Mouse (Mus musculus) heart, postnatal 10 days (tissue): ENCODE data around the gene Exoc8. TPM values are rescaled to one million over a fixed set of nuclear protein-coding genes. Genes with fewer than 3 reads are reported as not detected.

Experiments used
- DNase-seq, 2 experiments: peaks; one replicate each; pipeline ENCODE4 v3.0.0; 2021
- intact Hi-C: fragments of 180-260 bp; cut with DNase I; formaldehyde crosslinking; loops from one replicate; pipeline ENCODE4 v1.15.1; 2025
- total RNA-seq, 2 experiments: library from RNA; stranded (reverse); gene quantifications; 2 replicates each; pipeline ENCODE4 v1.2.3; 2021

The Exoc8 gene
- total RNA-seq, 2 experiments from 2014 or later = 19.5 to 20.5 TPM

DNA sequence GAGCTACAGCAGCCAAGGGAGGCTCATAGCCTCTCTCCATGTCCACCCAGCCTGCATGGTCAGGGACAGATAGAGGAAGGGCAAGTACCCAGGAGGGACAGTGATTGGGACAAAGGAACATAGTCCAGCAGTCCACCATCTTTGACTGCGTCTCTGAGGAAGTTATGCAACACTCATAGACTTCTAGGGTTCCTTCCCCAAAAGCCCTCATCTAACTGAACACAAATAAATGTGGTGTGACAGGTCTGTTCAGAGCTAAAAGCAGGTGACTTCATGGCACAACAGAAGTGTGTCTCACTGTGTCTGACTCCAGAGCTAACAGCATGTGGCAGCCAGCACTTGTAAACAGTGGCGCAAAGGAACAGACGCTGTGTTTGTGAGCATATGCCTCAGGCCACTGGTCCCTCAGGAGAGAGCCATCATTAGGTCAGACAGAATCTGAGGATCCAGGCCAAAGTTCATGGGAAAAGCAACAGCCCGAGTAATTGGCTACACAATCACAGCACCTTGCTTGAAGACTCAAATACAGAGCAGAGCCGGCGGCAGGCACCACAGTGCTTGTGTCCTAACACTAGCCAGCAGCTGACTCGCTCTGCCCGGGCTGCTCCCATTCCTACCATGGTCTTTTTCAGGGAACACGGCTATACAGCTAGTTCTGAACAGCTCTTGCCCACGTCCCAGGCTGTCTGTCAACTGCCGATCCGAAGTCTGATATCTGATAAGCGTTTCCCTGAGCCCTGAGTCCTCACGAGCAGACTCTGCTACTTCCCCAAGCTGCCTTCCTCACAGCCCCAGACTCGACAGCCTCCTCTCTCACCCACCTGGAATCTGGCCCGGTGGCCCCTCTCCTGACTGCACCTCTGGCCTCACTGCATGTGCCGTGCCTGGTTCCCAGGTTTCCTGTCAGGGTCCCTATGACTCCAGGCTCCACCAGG lies 14.7 kb upstream of the Exoc8 start:
- no peak for DNase-seq
- intact Hi-C loops = loop anchor here (5.0 kb wide), 1 partner anchor 35 kb away; the partner anchor contains the start of gene Egln1

DNA sequence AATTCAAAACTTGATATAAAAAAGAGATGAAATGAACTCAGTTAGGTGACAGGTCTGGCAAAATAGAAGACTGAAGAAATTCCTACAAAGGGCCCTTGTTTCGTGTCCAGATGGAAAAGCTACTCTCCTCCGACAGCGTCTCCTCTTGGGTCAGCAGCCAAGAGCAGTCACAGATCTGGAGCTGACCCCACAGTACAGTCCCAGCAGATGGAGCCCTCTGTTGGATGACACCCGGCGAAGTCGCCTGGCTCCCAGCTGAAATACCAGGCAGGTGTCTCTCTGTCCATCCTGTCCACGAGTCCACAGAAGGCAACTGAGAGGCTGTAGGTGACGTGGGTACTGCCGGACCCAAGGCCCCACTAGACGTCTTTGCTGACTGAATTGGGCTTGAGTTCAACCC lies 12.8 kb upstream of the Exoc8 start:
- intact Hi-C loops = loop anchor here (5.0 kb wide), 1 partner anchor 37 kb away; the partner anchor contains the start of gene Egln1
- peak; percentile 69 to 75 for DNase-seq

DNA sequence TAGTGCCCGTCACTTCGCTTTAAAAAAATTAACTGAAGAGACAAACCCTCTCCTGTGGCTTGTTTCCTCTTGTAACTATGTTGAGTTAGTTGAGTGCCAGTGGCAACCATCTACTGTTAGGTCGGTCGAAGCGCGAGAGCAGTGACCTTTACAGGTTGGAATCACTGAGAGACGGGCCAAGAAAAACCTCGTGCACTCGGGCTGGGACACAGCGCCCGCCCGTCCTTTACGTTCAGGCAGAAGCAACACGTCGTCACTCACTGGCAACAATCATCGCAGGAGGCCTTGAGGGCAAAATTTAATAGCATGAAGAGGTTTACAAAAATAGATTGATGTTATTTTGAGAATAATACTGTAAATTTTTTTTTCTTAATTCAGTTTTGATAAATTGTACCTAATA lies 12.4 kb upstream of the Exoc8 start:
- peak; percentile 75 to 84 for DNase-seq
- intact Hi-C loops = loop anchor here (5.0 kb wide), 1 partner anchor 37 kb away; the partner anchor contains the start of gene Egln1

DNA sequence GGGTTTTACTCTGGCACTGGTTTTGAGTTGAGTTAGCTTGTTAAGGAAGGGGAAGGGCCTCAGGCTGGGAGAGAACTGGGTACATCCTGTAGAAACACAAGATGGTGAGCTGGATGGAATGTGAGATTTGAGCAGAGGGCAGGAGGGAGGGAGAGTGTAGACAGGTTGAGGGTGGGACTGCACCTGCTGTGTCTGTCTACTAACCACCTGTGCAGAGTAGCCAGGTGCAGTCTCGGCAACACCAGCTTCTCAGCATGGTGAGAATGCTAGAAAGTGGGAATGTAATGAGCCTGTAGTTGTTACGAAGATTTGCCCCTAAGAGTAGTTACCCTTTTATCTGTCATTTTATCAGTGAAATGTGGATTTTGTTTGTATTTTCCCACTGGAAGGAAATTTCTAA lies 8.0 kb upstream of the Exoc8 start:
- DNase-seq = no peak
- intact Hi-C loops = no loop called here

DNA sequence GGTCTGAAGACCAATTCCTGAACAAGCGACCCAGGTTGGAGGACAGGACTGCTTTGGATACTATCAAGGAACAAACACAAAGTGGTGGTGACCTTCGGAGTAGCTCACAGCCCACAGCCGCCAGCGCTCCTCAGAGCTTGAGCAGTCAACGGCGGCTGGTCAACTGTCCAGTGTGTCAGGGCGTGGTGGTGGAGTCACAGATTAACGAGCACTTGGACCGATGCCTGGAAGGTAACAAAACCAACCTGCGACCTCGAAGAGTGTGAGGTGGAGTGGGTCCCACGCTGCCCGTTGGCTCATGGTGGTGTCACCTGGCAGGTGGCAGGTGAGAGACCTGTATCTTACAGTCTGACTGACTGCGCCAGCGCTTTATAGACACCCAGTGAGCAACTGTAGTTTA lies 5.7 kb upstream of the Exoc8 start:
- intact Hi-C loops = no loop called here
- no peak for DNase-seq

DNA sequence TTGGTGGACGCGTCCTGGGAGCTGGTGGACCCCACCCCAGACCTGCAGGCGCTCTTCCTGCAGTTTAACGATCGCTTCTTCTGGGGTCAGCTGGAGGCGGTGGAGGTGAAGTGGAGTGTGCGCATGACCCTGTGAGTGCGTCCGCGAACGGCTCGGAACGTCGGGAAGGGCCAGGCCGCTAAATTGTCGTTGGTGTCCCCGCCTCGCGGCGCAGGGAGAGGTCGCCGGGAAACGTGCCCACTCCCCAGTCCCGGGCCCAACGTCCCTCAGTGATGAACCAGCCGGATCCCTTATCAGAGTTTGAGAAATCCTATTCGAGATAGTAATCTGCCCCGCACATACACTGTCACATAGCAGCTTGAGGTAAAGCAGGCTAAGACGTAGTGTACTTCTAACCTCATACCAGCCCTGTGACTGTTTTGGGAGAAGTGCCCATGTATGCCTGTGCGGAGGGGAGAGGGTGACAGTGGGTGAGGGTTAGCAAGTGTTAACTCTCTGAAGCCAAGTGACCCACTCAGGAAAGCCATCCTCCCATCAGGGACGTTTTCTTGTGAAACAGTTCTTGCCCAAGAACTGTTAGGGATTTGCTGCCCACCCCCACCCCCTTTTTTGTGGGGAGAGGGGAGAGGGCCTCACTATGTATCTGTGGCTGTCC lies 873 bp upstream of the Exoc8 start:
- DNase-seq = no peak
- intact Hi-C loops = loop anchor here (5.0 kb wide), 1 partner anchor 114 kb away; the partner anchor contains the start of gene Tsnax

DNA sequence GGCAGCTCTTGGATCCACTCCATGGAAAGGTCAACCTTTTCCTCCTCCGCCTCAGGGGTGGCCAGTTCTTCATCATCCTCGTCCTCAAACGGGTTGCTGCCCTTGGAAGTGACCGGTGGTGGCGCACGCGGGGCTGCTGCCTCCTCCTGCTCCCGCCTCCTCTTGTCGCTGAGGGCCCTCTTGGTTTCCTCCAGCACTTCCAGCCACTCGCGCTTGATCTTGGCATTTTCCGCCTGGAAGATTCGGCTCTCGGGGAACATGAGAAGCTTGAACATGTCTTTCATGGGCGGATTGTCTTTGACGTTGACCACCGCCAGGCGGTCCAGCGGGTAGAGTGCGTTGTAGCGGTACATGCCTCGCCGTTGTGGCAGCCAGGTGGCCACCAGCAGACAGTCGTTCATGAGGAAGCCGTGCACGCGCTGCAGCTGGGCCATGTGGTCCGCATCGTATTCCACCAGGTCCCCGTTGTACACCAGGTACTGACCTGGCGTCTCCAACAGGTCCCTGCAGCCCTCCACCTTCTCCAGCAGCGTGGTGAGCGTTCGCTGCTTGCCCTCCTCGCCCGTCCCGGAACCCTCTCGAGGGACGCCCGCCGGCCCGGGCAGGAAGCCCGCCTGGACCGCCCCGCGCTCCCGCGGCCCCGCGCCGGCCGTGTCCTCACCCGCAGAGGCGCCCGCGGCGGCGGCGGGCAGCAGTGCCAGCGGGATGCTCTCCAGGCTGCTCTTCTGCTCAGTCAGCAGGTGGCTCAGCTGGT lies 696 bp downstream of the Exoc8 start:
- intact Hi-C loops = loop anchor here (2.0 to 5.0 kb wide), 3 partner anchors 52 to 138 kb away; partner anchors contain the start of genes Egln1 and Tsnax
- peak; percentile 85 for DNase-seq

DNA sequence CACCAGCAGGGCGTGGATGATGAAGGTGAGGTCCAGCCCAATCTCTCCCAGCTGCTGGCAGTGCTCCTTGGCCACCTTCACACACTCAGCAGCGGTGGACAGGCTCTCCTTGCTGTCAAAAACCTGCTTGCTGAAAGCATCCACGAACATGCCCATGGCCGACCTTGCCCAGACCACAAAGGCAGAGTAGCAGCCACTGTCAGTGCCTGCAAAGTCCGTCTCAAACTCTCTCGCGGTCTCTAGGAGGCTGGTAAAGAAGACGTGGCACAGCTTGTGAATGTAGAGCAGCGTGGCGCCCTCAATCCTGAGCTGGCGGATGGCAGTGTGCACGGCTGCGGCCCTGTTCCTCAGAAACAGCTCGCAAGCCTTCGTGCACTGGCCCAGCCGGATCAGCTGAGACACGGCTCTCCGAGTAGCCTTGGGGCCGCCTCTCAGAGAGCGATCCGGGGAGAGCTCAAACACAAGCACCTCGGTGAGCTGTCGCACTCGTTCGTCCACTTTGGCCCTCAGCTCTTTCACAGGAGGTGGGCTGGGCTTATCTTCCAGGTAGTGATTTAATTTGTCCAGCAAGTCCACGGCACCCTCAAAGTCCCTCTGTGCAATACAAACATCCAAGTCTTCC lies 1.4 kb downstream of the Exoc8 start:
- intact Hi-C loops = loop anchor here (2.0 to 5.0 kb wide), 3 partner anchors 53 to 139 kb away; partner anchors contain the start of genes Egln1 and Tsnax
- DNase-seq = no peak

DNA sequence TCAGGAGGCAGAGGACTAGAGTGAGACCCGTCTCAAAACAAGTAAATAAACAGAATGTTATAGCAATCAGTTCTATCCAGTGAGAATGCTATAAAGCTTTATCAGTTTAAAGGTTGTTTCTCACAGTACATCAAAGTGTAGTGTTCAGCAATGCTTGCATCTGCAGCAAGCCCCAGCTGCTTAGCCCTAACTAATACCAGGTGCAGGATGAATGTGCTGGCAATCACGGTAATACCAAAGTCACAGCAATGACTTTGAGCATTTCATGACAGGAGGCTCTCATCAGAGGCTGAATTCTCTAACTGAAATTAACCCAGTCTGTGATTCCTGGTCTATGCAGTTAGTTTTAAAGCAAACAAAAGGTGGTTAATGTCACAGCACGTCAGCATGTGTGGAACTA lies 4.9 kb downstream of the Exoc8 start:
- intact Hi-C loops = no loop called here
- no peak for DNase-seq

DNA sequence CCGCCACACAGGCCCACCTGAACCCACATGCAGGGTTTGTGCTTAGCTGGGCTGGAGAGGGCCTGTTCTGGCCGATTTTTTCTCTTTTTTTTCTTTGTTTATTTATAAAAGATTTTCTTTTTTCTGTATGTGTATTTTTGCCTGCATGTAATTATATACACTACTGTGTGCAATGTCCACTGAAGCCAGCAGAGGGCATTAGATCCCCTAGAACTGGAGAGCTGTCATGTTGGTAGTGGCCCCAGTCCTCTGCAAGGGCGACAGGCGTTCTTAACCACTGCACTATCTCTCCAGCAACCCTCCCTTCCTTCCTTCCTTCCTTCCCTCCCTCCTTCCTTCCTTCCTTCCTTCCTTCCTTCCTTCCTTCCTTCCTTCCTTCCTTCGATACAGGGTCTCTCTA lies 9.1 kb downstream of the Exoc8 start:
- no peak for DNase-seq
- intact Hi-C loops = no loop called here

DNA sequence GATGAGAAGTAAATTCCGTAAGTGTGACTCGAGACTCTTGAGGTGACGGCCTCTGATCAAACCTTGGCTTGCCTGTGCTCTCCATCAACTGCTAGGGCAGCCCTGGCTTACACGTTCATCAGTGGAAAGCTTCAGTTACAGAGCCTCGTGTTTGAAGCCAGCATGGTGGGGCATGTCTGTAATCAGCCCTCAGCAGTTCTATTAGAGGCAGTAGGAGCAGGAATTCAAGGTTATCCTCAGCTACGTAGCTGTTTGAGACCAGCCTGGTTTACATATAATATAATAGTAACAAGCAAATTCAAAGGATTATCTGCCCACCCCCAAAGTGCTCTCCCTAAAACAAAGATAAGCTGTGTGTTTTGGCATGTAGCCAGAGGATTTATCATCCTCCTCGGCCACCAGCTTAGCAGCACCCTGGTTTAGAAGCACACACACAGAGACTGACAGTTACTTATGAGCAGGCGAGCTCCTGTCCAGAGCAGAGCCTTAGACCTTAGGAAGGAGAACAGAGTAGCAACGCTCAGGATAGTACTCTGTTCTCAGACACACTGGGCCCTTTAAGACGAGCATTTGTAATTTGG lies 18.5 kb downstream of the Exoc8 start:
- DNase-seq = no peak
- intact Hi-C loops = no loop called here

DNA sequence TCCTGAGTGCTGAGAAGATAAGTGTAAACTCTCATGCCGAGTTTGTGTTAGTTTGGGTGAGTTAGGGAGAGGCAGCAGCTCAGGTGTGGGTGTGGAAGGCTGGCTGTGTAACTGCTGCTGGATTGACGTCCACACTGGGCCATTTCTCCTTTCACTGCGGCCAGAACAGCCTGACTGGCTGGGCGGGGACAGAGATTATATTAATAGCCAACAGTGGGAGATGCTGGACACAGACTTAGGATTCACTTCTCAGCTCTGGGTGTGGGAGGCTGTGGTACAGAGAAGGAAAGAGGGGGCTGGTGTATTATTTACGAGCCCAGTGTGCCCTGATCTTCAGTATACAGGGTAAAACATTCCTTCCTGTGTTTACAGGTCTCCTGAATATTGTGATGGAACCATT lies 19.4 kb downstream of the Exoc8 start:
- intact Hi-C loops = no loop called here
- DNase-seq = no peak

DNA sequence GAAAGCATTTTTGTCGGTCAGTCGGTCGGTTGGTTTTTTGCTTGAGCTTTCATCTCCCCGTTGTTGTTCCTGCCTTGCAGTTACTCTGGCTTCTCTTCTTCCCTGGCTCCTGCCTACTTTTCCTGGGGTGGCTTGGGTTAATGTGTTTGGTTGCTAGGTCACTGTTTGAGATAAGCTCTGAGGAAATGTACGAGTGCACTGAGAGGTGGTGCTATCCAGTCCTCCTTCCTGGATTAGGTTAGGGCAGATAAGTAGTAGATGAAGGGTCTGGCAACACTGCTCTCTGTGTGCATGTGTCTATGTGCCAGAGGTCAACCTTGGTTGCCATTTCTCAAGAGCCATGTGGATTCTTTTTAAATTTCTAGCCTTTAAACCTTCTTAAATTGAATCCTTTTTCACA lies 24.8 kb downstream of the Exoc8 start:
- peak in 1 of 2 experiments; percentile 35 for DNase-seq

DNA sequence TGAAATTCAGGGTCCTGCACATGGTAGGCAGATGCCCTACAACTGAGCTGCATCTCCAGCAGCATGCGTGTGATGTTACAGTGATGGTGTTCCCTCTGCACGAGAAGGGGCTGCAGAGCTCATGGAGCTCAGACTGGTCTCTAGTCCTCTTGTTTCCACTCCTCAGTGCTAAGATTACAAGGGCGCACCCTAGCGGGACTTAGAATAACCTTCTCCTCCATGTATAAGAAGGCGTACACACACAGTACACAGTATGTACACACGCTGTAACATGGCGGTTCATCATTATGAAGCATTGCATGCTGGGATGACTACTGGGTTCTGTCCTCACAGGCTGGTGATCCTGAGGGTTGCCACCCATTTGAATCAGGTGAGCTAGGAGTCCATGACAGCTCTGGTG lies 25.4 kb downstream of the Exoc8 start:
- intact Hi-C loops = no loop called here

More for the DNA sequence above, 24.8 kb downstream of the Exoc8 start:
- intact Hi-C loops = no loop called here

DNA sequence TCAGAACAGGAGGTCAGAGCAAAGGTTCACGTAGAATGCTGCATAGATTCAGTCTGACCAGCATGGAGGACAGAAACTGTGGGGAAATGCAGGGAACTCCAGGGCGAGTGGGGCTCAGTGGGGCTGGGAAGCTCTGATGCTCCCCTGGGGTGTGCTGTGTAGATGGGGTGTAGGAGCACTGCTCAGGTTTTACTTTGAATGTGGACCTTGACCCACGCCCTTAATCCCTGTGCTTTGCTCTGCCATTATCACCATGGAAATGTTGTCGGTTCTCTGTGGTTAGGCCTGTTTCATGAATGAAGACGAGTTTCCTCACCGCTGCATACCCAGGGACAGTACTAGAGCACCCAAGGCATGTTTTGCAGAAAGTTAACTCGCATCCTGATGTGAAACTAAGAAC lies 26.0 kb downstream of the Exoc8 start:
- intact Hi-C loops = no loop called here
- no peak for DNase-seq

More for the DNA sequence above, 25.4 kb downstream of the Exoc8 start:
- no peak for DNase-seq

DNA sequence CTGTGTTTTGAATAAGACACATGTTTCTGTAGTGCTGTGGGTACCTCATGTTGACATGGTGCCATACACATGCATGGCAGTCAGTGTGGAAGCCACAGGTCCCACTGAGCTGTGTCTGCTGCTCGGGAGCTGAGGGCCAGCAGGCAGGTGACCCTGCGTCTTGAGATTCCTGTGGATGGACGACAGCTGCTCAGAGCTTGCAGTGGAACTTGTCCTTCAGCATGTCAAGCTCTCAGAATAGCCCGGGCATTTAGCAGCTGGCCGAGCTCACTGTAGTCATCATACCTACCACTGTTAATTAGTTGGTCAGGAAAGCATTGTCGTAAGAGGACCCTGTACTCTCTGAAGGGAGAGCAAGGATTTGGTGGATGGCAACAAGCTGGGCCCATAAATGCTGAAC lies 27.8 kb downstream of the Exoc8 start:
- intact Hi-C loops = no loop called here
- peak in 1 of 2 experiments; percentile 35 for DNase-seq

DNA sequence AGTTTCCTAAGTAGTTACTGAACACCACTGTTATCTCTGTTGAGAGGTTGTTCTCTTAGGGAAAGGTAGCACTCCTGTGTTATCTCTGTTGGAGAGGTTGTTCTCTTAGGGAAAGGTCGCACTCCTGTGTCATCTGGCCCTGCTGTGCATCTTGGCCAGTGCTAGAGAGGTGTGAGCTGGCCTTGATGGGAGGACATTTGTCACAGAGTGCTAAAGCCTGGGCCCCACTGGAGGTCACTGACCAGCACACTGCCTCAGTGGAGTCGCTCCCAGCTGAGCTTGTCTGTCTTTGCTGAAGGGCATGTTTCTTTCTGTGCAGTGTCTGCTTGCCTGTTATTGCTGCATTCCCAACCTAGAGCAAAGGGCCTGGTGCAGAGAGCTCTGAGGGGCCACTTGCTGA lies 30.4 kb downstream of the Exoc8 start:
- no peak for DNase-seq
- intact Hi-C loops = no loop called here

DNA sequence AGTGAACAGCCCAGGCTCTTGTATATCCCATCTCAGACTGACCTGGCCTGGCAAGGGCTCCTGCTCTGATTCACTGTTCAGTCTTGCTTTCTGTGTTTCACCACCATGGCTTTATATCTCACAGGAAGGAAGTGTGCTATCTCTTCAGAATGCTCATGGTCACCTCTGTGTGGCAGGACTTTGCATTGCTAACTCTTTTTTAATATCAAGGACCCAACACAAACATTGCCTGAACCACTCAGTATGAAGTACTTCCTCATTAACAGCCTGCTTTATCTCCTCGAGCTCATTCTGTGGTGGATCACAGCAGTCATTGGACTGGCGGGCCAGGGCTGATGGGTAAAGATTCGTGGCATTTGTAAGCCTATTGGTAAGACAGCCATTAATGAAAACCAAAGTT lies 30.8 kb downstream of the Exoc8 start:
- DNase-seq = no peak
- intact Hi-C loops = no loop called here

DNA sequence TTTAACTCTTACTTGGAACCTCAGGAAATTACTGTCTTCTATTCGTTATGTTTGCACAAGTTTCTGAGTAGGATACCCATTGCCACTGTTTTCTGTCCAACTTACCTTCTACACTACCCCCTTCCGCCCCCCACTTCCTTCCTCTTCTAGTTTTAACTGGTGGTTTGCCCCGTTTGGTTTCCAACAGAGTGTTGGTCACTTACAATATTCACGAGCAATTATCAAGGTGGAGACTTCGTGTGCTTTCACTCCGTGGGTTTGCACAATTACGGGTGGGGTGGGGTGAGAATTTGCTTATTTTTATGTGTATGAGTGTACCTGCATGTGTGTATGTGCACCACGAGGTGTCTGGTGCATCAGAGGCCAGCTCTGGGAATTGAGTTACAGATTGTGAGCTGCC lies 33.8 kb downstream of the Exoc8 start:
- DNase-seq = no peak
- intact Hi-C loops = no loop called here

DNA sequence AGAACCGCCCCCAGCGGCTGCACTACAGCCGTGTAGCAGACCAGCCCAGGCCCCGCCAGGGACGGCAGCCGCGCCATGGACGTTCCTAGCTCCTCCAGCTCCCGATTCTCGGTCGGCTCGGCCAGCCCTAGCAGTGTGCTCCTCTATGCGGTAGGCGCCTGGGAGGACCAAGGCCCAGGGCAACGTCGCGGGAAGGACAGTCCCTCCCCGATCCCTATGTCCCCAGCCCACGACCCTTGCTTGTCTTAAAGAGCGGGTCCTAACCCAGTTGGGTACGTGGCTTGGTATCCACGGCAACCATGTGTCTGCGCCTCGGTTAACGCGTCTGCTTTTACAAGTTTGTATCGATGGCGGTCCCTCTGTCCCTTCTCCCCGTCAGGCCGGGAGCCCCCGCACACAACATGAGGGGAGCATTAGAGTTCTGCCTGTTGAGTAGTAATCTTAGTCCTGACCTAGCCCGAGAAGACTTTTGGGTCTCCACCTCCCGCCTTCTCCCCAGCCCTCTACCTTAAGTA lies 34.3 kb downstream of the Exoc8 start:
- intact Hi-C loops = no loop called here
- no peak for DNase-seq
